Mouse (Mus musculus) layer of hippocampus, adult 6 months (tissue): ENCODE measurements around the gene Lrrc32. TPM values are rescaled to one million over a fixed set of nuclear protein-coding genes. Genes with fewer than 3 reads are reported as not detected.

Experiments
- long read RNA-seq, 2 experiments: library from polyadenylated mRNA; unstranded; transcript quantifications; one replicate each; pipeline ENCODE4 v2.0.0; 2019 to 2020
- polyA plus RNA-seq: library from polyadenylated mRNA; unstranded; fragments of <200 nt; fragmentation: Nextera tagmentation; gene quantifications from 2 replicates; pipeline ENCODE4 v1.2.3, GENCODE M21; 2021

The Lrrc32 gene
- 0.79 and 1.0 TPM in 2 replicates for polyA plus RNA-seq
- long read RNA-seq, experiment 1 = 0 reads
- long read RNA-seq, experiment 2, full-length matches to known transcripts = 7 of 11 reads
- long read RNA-seq, experiment 2, partial matches to known transcripts = 0 of 11 reads
- long read RNA-seq, experiment 2, other reads (novel, unspliced or antisense) = 4 of 11 reads

GRCm38 (mm10) chr7:98489131-98489530 is at the start of gene Lrrc32:
Lrrc32 (plus strand) TSS chr7:98489283.

DNA sequence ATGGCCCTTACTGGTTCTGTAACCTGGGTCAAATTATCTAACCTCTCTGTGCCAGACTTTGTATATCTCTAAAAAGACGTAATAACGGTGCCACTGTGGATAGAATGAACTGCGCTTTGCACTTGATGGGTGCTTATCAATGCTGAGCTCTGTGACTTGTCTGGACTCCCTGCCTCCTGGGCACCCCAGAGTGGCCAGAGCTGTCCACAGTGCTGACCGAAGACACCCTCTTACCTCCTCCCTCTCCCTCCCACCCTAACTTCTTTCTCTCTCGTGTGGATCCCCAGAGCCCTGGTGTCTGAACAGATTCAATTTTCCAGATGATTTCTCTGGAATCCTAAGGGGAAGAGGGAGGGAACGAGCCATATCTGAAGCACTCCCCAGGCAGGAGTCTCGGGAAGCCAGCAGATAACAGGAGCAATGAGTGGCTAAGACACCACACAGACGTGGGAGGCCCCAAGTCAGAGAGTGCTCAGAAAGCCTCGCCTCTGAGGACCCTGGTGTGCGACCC is 49.1 kb upstream of the Lrrc32 start, which contains the start of gene Gucy2d:
Gene Gucy2d, plus strand, starts transcription at position 461 of the 511 bp plus-strand sequence.

Other genes with a start within 250 kb of the Lrrc32 start
- gene Acer3, start 168.1 kb upstream of the Lrrc32 start, polyA plus RNA-seq = 13.0 and 15.4 TPM in 2 replicates
- gene Tsku, start 128.0 kb upstream of the Lrrc32 start, polyA plus RNA-seq = 2.5 and 4.2 TPM in 2 replicates
- gene Gucy2d, start 48.9 kb upstream of the Lrrc32 start, polyA plus RNA-seq = not detected in 2 replicates
- 16.2 and 20.2 TPM in 2 replicates for gene Emsy, start 167.5 kb downstream of the Lrrc32 start, polyA plus RNA-seq
- gene Thap12, start 213.8 kb downstream of the Lrrc32 start, polyA plus RNA-seq = 7.8 and 8.8 TPM in 2 replicates